Mouse (Mus musculus) R1 (cell line): Measurements from ENCODE around the gene Mtus2.

Experiments
- DNase-seq: peaks from one replicate; pipeline ENCODE4 v3.0.0-alpha.2; 2018; ENCODE audit warnings: low read depth, low spot score

The Mtus2 gene

GRCm38 (mm10) chr5:148180590-148181307, 223.6 kb downstream of the Mtus2 start:
- peak; percentile 59 for DNase-seq

DNA sequence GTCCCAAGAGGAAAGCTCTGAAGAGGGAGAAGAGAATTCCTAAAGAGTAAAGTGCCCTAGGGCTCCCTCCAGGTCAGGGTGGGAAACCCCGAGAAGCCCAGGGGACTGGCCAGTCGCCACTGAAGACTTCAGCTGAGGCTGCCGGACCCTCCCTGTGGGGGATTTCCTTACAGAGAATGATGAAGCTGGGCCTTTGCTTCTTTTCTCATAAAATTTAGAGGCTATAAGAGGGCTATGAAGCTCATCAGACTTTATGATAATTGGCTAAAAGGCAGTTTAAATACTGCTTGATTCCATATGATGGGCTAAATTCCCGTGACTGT, 224.1 kb downstream of the Mtus2 start:
- DNase-seq, result no peak

DNA sequence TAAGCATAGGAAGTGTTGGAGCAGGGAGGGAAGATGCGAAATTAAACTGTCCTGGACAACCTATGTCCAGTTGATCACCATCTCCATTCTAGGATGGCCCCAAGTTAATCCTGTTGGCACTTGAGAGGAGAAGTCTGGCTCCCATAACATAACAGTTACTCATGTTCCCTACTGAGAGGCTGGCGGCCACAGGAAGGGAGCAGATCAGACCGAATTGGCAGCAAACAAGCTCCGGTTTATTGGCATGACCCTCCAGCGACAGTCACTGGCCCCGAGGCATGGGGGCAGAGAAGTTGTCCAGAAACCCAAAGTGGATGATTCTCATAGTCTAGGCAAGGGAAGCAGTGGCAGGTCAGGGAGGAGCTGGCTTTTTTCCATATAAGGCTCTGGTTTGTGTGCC, 224.8 kb downstream of the Mtus2 start:
- DNase-seq, result no peak

- no peak for DNase-seq
These were observed 228.8 kb downstream of the Mtus2 start for GRCm38 (mm10) chr5:148185898-148186297.

GRCm38 (mm10) chr5:148191416-148191815, 234.3 kb downstream of the Mtus2 start:
- DNase-seq, result peak; percentile 96

DNA sequence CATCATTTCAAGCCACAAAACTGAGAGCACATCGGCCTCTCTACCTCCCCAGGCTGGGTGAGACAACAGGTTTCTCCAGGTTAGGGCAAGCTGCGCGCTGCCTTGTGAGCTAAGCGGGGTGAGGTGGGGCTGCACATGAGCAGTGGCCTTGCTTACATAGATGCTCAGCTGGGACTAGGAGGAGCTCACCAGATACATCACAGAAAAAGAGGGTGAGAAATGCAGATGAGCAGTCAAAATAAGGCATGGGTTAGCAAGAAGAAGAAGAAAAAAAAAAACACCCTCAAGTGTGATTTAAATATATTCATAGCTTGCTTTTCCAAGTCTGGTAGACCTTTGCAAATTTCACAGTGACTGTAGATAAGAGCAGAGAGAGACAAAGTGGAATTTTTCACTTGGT, 254.7 kb downstream of the Mtus2 start:
- no peak for DNase-seq

DNA sequence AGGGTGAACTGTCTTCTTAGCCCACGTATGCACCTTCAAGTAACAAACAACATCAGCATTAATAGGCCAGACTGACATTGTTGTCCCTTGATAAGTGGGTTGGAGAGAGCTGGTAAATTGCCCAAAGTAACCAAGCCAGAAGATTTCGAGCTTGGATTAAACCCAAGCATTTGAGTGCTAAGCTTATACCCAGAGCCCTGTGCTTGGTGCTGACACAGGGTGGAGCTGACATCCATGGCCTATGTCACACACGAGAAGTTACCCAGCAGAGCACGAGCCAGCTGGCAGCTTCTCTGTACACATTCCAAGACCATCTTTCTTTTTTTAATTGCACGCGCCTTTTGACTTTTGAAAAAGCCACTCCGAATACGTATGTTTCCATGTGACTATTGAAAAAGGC, 259.7 kb downstream of the Mtus2 start:
- no peak for DNase-seq

GRCm38 (mm10) chr5:148222898-148223297, 265.8 kb downstream of the Mtus2 start:
- no peak for DNase-seq

DNA sequence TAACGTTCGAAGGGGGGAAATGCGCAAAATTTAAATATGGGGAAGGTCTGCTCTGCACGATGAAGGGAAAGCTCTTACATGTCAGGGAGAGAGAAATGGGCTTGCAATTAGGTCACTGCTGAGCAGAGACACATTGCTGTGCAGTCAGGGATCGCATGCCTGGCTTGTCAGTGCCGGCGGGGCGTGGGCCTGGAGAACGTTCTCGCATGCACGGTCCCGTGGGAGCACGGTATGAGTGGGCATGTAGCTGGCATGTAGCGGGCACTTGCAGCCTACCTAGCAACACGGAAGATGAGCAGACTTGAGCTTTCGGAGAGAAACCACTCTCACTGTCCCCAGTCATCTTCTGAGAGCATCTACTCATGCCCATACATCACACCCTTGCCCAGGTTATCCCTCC, 266.9 kb downstream of the Mtus2 start:
- DNase-seq, result no peak

GRCm38 (mm10) chr5:148233714-148234113, 276.6 kb downstream of the Mtus2 start:
- DNase-seq, result no peak

GRCm38 (mm10) chr5:148236616-148237015, 279.5 kb downstream of the Mtus2 start:
- DNase-seq, result peak; percentile 70

- DNase-seq, result peak; percentile 71
These were observed 281.9 kb downstream of the Mtus2 start for GRCm38 (mm10) chr5:148239067-148239466.

- peak; percentile 44 for DNase-seq
These were observed 282.6 kb downstream of the Mtus2 start for GRCm38 (mm10) chr5:148239757-148240156.

- peak; percentile 75 for DNase-seq
These were observed 284.8 kb downstream of the Mtus2 start for GRCm38 (mm10) chr5:148241932-148242331.

- peak; percentile 45 for DNase-seq
These were observed 287.4 kb downstream of the Mtus2 start for GRCm38 (mm10) chr5:148244471-148244870.

DNA sequence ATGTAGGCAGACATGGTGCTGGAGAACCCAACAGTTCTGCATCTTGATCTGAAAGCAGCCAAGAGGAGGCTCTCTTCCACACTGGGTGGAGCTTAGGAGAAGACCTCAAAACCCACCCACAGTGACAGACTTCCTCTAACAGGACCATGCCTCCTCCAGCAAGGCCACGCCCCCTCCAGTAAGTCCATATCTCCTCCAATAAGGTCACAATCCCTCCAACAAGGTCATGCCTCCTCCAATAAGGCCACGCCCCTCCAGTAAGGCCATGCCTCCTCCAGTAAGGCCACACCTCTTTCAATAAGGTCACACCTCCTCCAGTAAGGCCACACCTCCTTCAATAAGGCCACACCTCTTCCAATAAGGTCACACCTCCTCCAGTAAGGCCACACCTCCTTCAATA, 288.3 kb downstream of the Mtus2 start:
- DNase-seq, result peak; percentile 52

GRCm38 (mm10) chr5:148248236-148248635, 291.1 kb downstream of the Mtus2 start:
- DNase-seq, result no peak

GRCm38 (mm10) chr5:148251847-148252246, 294.7 kb downstream of the Mtus2 start:
- DNase-seq, result no peak

DNA sequence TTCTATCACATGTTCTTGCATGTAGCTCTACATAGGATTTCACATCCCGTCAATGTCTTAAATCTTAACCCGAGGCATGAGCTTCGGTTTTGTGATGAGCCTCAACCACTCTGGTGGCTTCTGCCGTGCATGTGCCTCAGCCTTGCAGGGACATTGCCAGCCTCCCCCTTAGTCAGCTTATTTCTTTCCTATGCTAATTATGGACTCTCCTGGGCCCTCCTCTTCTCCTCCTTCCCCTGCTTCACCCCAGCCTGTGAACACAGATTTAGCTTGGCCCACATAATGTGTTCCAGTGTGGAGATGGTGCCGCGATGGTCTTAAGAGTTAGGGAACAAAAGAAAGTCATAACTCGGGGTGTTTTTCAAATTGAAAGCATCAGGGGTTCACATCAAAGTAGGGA, 304.9 kb downstream of the Mtus2 start:
- no peak for DNase-seq

- peak; percentile 46 for DNase-seq
These were observed 307.9 kb downstream of the Mtus2 start for GRCm38 (mm10) chr5:148264819-148265707.

DNA sequence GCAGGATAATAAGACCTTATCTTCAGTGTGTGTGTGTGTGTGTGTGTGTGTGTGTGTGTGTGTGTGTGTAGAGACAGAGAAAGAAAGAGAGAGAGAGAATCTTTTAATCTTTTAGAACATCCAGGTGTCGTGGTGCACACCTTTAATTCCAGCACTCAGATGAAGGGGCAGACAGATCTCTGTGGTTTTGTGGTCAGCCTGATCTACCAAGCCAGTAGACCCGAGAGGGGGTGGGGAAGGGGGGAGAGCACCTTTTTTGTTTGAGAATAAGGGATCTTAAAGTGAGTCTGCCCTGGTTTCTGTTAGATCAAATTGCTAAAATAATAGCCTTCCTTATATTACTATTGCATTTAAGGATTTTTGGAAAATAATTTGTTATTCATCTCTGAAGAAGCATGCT, 309.7 kb downstream of the Mtus2 start:
- no peak for DNase-seq

DNA sequence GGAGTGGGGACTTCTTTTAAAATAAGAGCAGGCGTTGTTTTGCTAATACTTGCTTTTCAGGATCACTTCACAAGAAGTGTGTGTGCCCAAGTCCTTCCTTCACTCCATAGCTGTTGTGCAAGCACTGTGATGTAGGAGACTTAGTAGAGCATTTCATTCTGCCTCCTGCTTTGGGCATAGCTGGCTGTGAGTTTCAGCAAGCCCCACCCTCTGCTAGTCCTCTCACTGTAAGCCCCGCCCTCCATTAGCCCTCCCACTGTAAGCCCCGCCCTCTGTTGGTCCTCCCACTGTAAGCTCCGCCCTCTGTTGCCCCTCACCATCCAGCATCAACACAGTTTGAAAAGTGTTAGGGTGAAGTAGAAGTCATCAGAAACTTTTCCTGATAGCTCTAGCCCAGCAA, 310.3 kb downstream of the Mtus2 start:
- peak; percentile 74 for DNase-seq

GRCm38 (mm10) chr5:148272065-148272464, 314.9 kb downstream of the Mtus2 start:
- DNase-seq, result no peak
